Mouse (Mus musculus) CD8-positive naive resting alpha-beta T cell, adult 2 months (primary cell): ENCODE results near the gene Mmp25.
A peak's percentile ranks its signal among the peaks of the same experiment; 100 is the strongest.

Source experiments
- DNase-seq, 2 experiments: peaks; one replicate each; pipeline ENCODE4 v3.0.0; 2022; ENCODE audit warnings: low read depth in 2 of 2, low spot score in 2 of 2

Gene Mmp25

DNA sequence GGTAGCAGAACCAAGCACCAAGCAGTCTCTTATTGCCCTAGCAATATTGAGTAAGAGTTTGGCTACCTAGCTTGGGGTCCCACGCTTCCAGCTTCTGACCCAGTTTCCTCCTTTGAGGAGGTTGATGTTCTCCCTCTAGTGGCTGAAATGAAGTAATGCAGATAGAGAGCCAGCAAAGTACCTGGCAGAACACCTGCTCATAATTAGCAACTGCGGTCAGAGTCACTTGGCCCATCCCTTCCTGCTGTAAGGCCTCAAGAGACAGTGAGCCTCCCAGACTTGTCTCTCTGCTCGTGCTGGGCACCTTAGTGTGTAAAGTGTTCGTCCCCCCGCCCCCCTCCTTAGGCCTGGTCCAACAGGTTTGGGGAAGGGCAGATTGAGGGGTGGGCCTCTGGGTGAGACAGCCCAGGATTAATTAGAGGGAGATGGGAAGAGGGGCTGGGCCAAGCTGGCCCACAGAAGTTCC lies 19.5 kb upstream of the Mmp25 start:
- peak in 1 of 2 experiments; percentile 47 for DNase-seq

GRCm38 (mm10) chr17:23661526-23661925 lies 16.4 kb upstream of the Mmp25 start:
- DNase-seq, result no peak

DNA sequence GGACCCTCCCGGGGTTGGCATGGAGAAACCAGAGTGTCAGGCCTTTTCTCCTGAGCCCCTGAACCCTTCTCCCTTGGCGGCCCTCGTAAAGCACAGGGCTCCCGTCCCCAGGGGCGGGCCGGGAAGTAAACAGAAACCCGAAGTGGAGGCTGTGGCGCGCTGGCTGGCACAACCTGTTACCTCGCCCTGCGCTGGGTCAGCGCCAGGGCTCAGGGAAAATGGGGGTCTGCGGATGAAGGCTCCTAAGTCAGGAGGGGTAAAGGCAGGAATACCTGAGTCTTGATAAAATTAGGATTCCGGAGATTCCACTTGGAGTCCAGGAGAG lies 15.8 kb upstream of the Mmp25 start:
- no peak for DNase-seq

GRCm38 (mm10) chr17:23660117-23660875 lies 15.2 kb upstream of the Mmp25 start, which contains the start of gene Bicdl2:
Gene Bicdl2, plus strand, starts transcription at chr17:23660506.
- peak; percentile 44 to 56 for DNase-seq

DNA sequence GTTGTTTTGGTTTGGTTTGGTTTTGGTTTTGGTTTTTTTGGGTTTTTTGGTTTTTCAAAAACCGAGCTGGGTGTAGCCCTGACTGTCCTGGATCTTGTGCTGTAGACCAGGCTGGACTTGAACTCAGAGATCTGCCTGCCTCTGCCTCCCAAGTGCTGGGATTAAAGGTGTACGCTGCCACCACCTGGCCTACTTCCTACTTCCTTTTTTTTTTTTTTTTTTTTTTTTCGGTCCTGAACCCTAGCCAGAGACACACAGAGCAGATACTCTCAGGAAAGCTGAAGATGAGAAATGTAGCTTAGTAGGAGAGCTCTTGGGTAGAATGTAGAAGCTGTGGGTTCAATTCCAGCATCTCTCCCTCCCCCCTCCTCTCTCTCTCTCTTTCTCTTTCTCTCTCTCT lies 13.4 kb upstream of the Mmp25 start:
- no peak for DNase-seq

- no peak for DNase-seq
Measured at GRCm38 (mm10) chr17:23654410-23654809, 9.3 kb upstream of the Mmp25 start.

- no peak for DNase-seq
Measured at GRCm38 (mm10) chr17:23654001-23654400, 8.9 kb upstream of the Mmp25 start.

- DNase-seq, result no peak
Measured at GRCm38 (mm10) chr17:23653324-23653723, 8.2 kb upstream of the Mmp25 start.

- no peak for DNase-seq
Measured at GRCm38 (mm10) chr17:23651363-23651762, 6.3 kb upstream of the Mmp25 start.

DNA sequence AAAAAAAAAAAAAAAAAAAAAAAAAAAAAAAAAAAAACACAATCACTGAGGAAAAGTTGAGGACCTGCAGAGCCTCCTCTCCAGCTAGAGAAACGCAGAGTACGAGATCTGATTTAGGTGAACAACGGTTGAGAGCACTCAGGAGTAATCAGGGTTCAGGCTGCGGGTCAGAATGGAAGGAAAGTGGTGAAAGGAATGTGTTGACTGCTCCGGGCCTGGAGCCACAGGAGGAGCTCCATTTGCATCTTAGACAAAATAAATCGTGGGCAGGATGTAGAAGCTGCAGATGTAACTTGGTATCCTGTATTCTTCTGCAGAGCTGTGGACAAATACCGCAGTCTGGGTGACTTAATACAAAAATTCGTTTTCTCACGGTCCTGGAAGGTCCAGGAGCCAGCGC lies 817 bp upstream of the Mmp25 start:
- DNase-seq, result no peak

DNA sequence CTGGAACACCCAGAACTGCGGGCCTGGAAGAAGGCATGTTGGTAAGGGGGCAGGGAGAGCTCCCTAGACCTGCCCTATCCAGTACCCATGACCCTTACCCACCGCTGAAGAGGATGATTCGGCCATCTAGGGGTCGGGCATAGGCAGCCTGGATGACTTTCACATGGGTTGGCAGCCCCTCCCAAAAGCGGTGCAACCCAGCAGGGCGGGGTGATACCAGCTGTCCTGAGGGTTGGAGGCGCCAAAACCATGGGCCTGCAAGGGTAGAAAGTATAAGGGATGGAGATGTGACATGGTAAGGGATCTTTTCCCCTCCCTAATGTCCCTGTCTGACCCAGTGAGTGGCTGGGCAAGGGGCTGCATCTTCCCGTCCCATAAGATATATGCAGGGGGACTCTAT lies 13.8 kb downstream of the Mmp25 start:
- DNase-seq, result no peak

- DNase-seq, result peak; percentile 85 to 94
Measured at GRCm38 (mm10) chr17:23630195-23631020, 14.7 kb downstream of the Mmp25 start.

DNA sequence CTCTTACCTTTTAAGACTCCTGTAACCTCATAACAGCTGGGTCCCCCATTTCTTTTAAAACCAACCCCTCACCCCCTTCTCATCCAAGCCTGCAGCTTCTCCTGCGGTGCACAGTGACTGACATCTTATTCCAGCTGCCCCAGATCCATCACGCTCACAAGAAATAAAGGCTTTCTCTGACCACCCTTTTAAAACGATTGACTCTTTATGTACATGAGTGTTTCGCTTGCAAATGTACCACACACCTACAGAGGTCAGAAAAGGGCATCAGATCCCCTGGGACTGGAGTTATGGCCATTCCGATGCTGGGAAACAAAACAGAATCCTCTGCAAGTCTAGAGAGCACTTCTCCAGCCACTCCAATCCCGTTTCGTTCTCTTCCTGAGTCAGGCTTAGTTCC lies 17.3 kb downstream of the Mmp25 start:
- no peak for DNase-seq

DNA sequence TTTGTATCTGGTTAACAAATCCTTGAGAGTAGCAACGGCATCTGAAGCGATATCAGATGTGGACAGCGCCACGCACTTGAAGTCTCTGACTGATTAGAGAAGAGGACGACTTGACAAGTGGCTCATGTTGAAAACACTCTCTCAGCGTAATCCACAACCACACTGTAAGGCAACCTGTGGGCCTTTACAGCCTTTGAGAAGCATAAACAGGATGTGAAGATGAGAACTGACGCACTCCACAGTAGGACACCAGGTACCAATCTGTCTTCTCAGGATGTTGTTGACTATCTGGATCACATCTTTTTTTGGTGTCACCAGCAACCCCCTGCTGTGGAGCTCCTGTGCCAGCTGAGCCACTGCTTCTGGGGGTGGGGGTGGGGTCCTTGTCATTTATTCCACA lies 24.7 kb downstream of the Mmp25 start:
- peak; percentile 71 to 76 for DNase-seq

DNA sequence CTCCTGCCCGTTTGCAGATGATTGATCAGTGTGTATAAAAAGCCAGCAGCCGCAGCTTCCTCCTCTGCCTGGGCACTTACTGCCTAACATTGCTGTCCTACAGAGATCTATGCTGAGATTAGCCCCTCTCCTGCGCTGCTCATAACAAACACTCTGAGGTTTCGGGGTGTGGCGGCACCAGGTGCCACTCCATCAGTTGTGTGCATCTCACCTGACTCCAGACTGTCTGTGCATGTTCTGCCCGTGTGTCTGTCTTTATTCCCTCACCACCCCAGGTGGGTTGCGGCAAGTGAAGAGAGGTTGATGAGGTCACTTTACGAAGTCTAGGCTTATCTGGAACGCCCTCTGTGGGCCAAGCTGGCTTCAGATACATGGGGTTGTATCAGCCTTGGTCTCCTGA lies 28.0 kb downstream of the Mmp25 start:
- peak; percentile 70 to 78 for DNase-seq

DNA sequence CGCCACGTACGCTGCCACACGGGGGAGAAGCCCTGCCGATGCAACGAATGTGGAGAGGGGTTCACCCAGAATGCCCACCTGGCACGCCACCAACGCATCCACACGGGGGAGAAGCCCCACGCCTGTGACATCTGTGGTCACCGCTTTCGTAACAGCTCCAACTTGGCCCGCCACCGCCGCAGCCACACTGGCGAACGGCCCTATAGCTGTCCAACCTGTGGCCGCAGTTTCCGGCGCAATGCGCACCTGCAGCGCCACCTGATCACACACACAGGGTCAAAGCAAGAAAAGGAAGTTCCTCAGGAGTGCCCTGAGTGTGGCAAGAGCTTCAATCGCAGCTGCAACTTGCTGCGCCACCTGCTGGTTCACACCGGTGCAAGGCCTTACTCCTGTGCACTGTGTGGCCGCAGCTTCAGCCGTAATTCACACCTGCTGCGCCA lies 34.7 kb downstream of the Mmp25 start:
- peak; percentile 84 to 89 for DNase-seq

- no peak for DNase-seq
Measured at GRCm38 (mm10) chr17:23609612-23610011, 35.5 kb downstream of the Mmp25 start.

- no peak for DNase-seq
Measured at GRCm38 (mm10) chr17:23605220-23605619, 39.9 kb downstream of the Mmp25 start.

- no peak for DNase-seq
Measured at GRCm38 (mm10) chr17:23604394-23604793, 40.7 kb downstream of the Mmp25 start.

DNA sequence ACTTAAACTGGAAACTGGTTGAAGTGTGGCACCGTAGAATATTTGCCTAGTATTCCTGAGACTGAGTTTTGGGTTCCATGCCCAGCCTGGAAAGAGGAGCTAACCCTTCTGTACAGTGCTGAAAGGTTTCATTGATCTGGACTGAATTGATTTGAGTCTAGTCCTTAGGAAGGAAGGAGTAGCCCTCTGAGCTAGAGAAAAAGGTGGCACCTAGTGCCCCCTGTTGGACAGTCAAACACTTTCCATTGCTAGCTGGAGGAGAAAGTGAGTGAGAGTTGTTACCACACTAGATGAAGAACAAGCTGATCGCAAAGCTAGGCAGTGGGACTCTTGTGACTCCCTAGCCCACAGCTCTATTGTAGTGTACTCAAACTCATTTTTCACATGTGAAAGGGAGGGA lies 41.5 kb downstream of the Mmp25 start:
- peak in 1 of 2 experiments; percentile 50 for DNase-seq

DNA sequence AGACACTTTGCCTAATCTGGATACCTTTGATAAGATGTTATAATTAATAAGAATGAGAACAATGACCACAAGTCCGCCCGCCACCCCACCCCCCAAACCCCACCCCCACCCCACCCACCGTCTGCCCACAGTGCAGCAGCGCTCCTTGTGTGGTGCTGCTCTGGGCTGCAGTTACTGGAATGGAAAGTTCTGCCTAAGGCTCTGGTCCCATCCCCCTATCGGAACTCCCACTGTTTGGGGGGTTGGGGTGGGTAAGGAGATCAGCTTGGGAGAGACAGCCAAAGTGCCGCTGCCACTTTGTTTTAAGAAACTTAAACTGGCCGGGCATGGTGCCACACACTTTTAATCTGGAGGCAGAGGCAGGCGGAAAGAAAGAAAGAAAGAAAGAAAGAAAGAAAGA lies 42.0 kb downstream of the Mmp25 start:
- DNase-seq, result no peak

DNA sequence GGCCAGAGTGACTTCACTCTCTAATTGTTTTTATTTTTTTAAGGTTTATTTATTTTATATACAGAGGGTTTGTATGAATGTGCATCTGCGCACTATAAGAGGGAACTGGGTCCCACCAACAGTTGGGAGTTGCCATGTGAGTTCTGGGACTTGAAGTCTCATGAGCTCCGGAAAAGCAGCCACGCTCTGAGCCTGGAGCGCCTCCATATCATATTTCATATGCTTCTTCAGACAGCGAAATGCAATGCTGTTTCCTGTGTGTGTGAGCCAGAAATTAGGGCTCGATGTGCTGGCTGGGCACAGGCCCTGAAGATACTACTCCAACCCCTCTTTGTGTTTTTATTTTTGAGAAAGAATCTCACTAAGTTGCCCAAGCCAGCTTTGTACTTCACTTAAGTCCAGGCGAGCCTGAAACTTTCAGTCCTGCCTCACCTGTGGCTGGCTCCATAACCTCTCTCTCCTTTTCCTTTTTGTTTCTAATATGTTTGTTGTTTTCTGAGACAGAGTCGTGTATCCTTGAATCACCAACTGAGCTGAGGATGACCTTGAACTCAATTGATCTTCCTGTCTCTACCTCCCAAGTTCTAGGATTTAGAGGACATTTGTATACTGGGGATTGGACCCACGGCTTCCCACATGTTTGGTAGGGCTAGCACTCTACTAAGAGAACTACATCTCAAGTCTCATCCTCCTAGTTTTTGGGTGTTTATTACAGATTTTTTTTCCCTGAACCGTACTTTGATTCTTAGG lies 43.1 kb downstream of the Mmp25 start:
- DNase-seq, result no peak
